Mouse (Mus musculus) heart, embryonic 11.5 days (tissue): ENCODE measurements at regions not wholly inside any gene's neighbourhood (a gene's known extent, or its start where the extent isn't known, plus 50 kb on each side); places are given as distances from the start of the nearest gene placed in this dataset.

Source experiments
- ATAC-seq: fragments of 200-750 bp; cut with Nextera tagmentation; replicated peaks from 2 replicates; pipeline ENCODE4 v1.8.0; 2017; ENCODE audit warnings: moderate library complexity; ENCODE audit not compliant: insufficient number of reproducible peaks, low FRiP score, low TSS enrichment
- H3K27ac ChIP-seq: fragments of 300-500 bp; sonication (generic); 2 replicates; pipeline ENCODE4 v1.5.1; 2014; ENCODE audit warnings: mild to moderate bottlenecking, low read depth, low read length
- H3K27me3 ChIP-seq: fragments of 300-500 bp; sonication (generic); 2 replicates; pipeline ENCODE4 v1.6.1; 2014; ENCODE audit warnings: mild to moderate bottlenecking, low read length, mixed read lengths; ENCODE audit not compliant: control insufficient read depth, insufficient read depth
- H3K36me3 ChIP-seq: fragments of 300-500 bp; sonication (generic); 2 replicates; pipeline ENCODE4 v1.6.1; 2014; ENCODE audit warnings: mild to moderate bottlenecking, low read length, moderate library complexity, mixed read lengths; ENCODE audit not compliant: control insufficient read depth, insufficient read depth
- H3K4me1 ChIP-seq: fragments of 300-500 bp; sonication (generic); 2 replicates; pipeline ENCODE4 v1.6.1; 2014; ENCODE audit warnings: low read length; ENCODE audit not compliant: control insufficient read depth, insufficient read depth
- H3K4me2 ChIP-seq: fragments of 300-500 bp; sonication (generic); 2 replicates; pipeline ENCODE4 v1.6.1; 2014; ENCODE audit warnings: mild to moderate bottlenecking, moderate library complexity
- H3K4me3 ChIP-seq: fragments of 300-500 bp; sonication (generic); 2 replicates; pipeline ENCODE4 v1.5.1; 2014; ENCODE audit warnings: low read depth, low read length
- H3K9ac ChIP-seq: fragments of 300-500 bp; sonication (generic); 2 replicates; pipeline ENCODE4 v1.6.1; 2014; ENCODE audit warnings: mild to moderate bottlenecking, low read depth, low read length, moderate library complexity
- H3K9me3 ChIP-seq: fragments of 300-500 bp; sonication (generic); replicated peaks from 2 replicates; pipeline ENCODE4 v1.6.1; 2016; ENCODE audit warnings: low read length; ENCODE audit not compliant: control insufficient read depth
- WGBS: fragments of 180-500 bp; shearing (Covaris S2); extraction: QIAGEN DNeasy Blood & Tissue Kit; methylation state at CpG from one replicate; pipeline ENCODE4 v1.1.7; 2014; ENCODE audit not compliant: insufficient replicate concordance; 5-methylcytosine and 5-hydroxymethylcytosine counted together

DNA sequence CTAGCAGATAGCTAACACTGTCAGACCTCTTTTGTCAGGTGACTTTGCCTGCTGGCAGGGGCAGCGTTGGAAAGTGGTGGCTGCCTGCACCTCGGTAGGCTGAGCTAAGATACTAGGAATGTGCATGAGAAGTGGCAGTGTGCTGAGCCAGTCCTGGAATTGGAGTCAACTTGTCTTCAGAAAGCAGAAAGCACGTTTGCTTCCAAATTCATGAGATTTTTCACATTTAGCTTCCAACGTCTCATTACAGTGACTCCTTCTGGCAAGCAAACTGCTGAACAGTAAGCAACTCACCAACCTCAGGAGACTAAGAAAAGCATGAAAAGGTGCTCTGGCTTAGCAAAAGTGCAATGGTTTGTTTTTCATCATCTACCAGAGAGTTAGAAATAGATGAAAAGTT is 59.1 kb upstream of the Adamts3 start:
- Histone ChIP-seq H3K4me1 (no peaks in the 10 kb centered on the region), H3K27ac (no peak overlapping the region), H3K36me3 (no peaks in the 10 kb centered on the region), H3K27me3 (no peaks in the 10 kb centered on the region), H3K4me2 (no peak overlapping the region), H3K9ac (no peak overlapping the region), H3K9me3 (no peaks in the 10 kb centered on the region), H3K4me3 (no peak overlapping the region)
- ATAC-seq: no peak
- WGBS: 44% methylated on average over 4 of the region's 4 CpGs

DNA sequence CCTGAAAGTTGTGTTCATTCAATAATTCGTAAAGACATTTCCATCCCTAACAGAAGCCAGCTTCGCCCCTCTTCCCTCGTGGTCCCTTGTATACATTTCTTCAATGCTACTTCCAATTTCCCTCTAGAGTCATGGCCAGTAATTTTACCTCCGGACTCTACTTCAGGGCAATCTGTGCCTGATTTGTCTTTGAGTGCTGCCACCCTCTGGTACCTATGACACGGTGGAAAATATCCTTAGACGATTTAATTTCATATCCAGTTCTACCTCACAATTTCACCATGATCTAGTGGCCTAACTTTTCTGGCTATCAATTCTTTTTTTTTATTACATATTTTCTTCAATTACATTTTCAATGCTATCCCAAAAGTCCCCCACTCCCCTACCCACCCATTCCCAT is 49.9 kb upstream of the Adamts3 start:
- Histone ChIP-seq H3K36me3 (no peaks in the 10 kb centered on the region), H3K4me1 (no peaks in the 10 kb centered on the region), H3K4me2 (no peak overlapping the region), H3K9ac (no peak overlapping the region), H3K27me3 (no peaks in the 10 kb centered on the region), H3K27ac (no peak overlapping the region), H3K9me3 (no peaks in the 10 kb centered on the region), H3K4me3 (no peak overlapping the region)
- WGBS: 79% methylated on average over 6 of the region's 6 CpGs
- ATAC-seq: no peak
